Mouse (Mus musculus) hindbrain, embryonic 11.5 days (tissue): Measurements from ENCODE around the gene Frmpd2. TPM values are rescaled to one million over a fixed set of nuclear protein-coding genes. Genes with fewer than 3 reads are reported as not detected.

Experiments used
- ATAC-seq: fragments of 200-750 bp; cut with Nextera tagmentation; 2 replicates; pipeline ENCODE4 v1.8.0; 2017; ENCODE audit warnings: mild to moderate bottlenecking, moderate TSS enrichment, moderate library complexity; ENCODE audit not compliant: low FRiP score
- DNase-seq: peaks from one replicate; pipeline ENCODE4 v3.0.0-alpha.2; 2015; ENCODE audit warnings: low spot score
- H3K27ac ChIP-seq: fragments of 300-500 bp; sonication (generic); 2 replicates; pipeline ENCODE4 v1.5.1; 2014; ENCODE audit warnings: mild to moderate bottlenecking, low read depth, low read length
- H3K27me3 ChIP-seq: fragments of 300-500 bp; sonication (generic); 2 replicates; pipeline ENCODE4 v1.6.1; 2014; ENCODE audit warnings: mild to moderate bottlenecking, low read length, moderate library complexity, mixed read lengths; ENCODE audit not compliant: control insufficient read depth, insufficient read depth
- H3K36me3 ChIP-seq: fragments of 300-500 bp; sonication (generic); 2 replicates; pipeline ENCODE4 v1.6.1; 2014; ENCODE audit warnings: mild to moderate bottlenecking, low read length, moderate library complexity, mixed read lengths; ENCODE audit not compliant: control insufficient read depth, insufficient read depth
- H3K4me1 ChIP-seq: fragments of 300-500 bp; sonication (generic); replicated peaks from 2 replicates; pipeline ENCODE4 v1.6.1; 2014; ENCODE audit warnings: low read length, mixed read lengths; ENCODE audit not compliant: control insufficient read depth, insufficient read depth
- H3K4me2 ChIP-seq: fragments of 300-500 bp; sonication (generic); replicated peaks from 2 replicates; pipeline ENCODE4 v1.6.1; 2014; ENCODE audit warnings: mild to moderate bottlenecking, low read depth, low read length
- H3K4me3 ChIP-seq: fragments of 300-500 bp; sonication (generic); 2 replicates; pipeline ENCODE4 v1.5.1; 2014; ENCODE audit warnings: low read depth, low read length
- H3K9ac ChIP-seq: fragments of 300-500 bp; sonication (generic); 2 replicates; pipeline ENCODE4 v1.6.1; 2014; ENCODE audit warnings: low read depth, low read length
- H3K9me3 ChIP-seq: fragments of 300-500 bp; sonication (generic); 2 replicates; pipeline ENCODE4 v1.6.1; 2016; ENCODE audit warnings: low read length; ENCODE audit not compliant: control insufficient read depth
- WGBS: fragments of 180-500 bp; shearing (Covaris S2); extraction: QIAGEN DNeasy Blood & Tissue Kit; methylation state at CpG from one replicate; pipeline ENCODE4 v1.1.7; 2014; 5-methylcytosine and 5-hydroxymethylcytosine counted together
- polyA plus RNA-seq: library from polyadenylated mRNA; unstranded; fragments of >200 nt; fragmentation: Nextera tagmentation; extraction: Ambion mirVana; gene quantifications from 2 replicates; pipeline ENCODE4 v1.2.1, GENCODE M21; 2014

Gene Frmpd2
- polyA plus RNA-seq, 1 experiment from 2014 or later, result 0.12 TPM

GRCm38 (mm10) chr14:33607431-33607830 lies 135.9 kb downstream of the Frmpd2 start:
- H3K9ac ChIP-seq, result no peak overlapping the region
- ATAC-seq (no peak), DNase-seq (no peak)
- no peaks in the 10 kb centered on the region for H3K36me3 ChIP-seq
- no peaks in the 10 kb centered on the region for H3K9me3 ChIP-seq
- H3K4me1 ChIP-seq, result no peaks in the 10 kb centered on the region
- H3K4me2 ChIP-seq, result no peak overlapping the region
- no peak overlapping the region for H3K27ac ChIP-seq
- 91% methylated on average over 10 of the region's 10 CpGs for WGBS
- no peak overlapping the region for H3K4me3 ChIP-seq
- no peaks in the 10 kb centered on the region for H3K27me3 ChIP-seq

Other genes with a start within 250 kb of the Frmpd2 start
- 26.8 and 36.0 TPM in 2 replicates for gene Mapk8, start 24.5 kb upstream of the Frmpd2 start, polyA plus RNA-seq
- gene Ptpn20, start 117.5 kb downstream of the Frmpd2 start, polyA plus RNA-seq, result 0.08 and 0.19 TPM in 2 replicates